Mouse (Mus musculus): ENCODE data around the gene Zfp40. TPM values are rescaled to one million over a fixed set of nuclear protein-coding genes. Genes with fewer than 3 reads are reported as not detected.

Zfp40 gene
- 14.8 and 16.6 TPM in 2 replicates for polyA plus RNA-seq (2012; rRNA removed)

- peak; percentile 81 to 95 for DNase-seq (ENCODE audit: extremely low spot score in 1 of 2, low spot score in 1 of 2)
Measured at GRCm38 (mm10) chr17:23192453-23193379, at the start of gene Zfp40. Zfp40 (minus strand) TSS chr17:23193252.

GRCm38 (mm10) chr17:23218320-23218719 is 25.3 kb upstream of the Zfp40 start:
- no peak for DNase-seq (ENCODE audit: extremely low spot score in 1 of 2, low spot score in 1 of 2)

- DNase-seq (ENCODE audit: extremely low spot score in 1 of 2, low spot score in 1 of 2), result peak in 1 of 2 experiments; percentile 26
Measured at GRCm38 (mm10) chr17:23199856-23200255, 6.8 kb upstream of the Zfp40 start.

GRCm38 (mm10) chr17:23193441-23193840 is 389 bp upstream of the Zfp40 start:
- peak in 1 of 2 experiments; percentile 47 for DNase-seq (ENCODE audit: extremely low spot score in 1 of 2, low spot score in 1 of 2)

GRCm38 (mm10) chr17:23187680-23188079 is 5.4 kb downstream of the Zfp40 start:
- DNase-seq (ENCODE audit: extremely low spot score in 1 of 2, low spot score in 1 of 2), result no peak

Other genes with a start within 250 kb of the Zfp40 start
- not detected in 2 replicates for gene Vmn2r-ps130, start 132.1 kb downstream of the Zfp40 start, polyA plus RNA-seq (2012; rRNA removed)
- gene Vmn2r114, start 119.3 kb upstream of the Zfp40 start, polyA plus RNA-seq (2012; rRNA removed), result not detected in 2 replicates
- not detected in 2 replicates for gene Vmn2r115, start 150.5 kb upstream of the Zfp40 start, polyA plus RNA-seq (2012; rRNA removed)
- gene Vmn2r116, start 191.4 kb upstream of the Zfp40 start, polyA plus RNA-seq (2012; rRNA removed), result not detected in 2 replicates